Mouse (Mus musculus) ES-Bruce4 (cell line): ENCODE measurements around the gene Mcm9. TPM values are rescaled to one million over a fixed set of nuclear protein-coding genes. Genes with fewer than 3 reads are reported as not detected.
"Not testable (repeated sequence)": the region's sequence is repeated elsewhere in the genome, so short reads cannot be mapped to it uniquely, and the experiment has no call there.

ENCODE experiments used
- H3K27ac ChIP-seq: 2 replicates; pipeline ENCODE4 v1.5.1; 2012; ENCODE audit warnings: low read length, inconsistent platforms; ENCODE audit not compliant: insufficient read depth
- H3K27me3 ChIP-seq: 2 replicates; pipeline ENCODE4 v1.6.1; 2012; ENCODE audit warnings: mild to moderate bottlenecking, low read length, inconsistent platforms; ENCODE audit not compliant: control insufficient read depth, poor library complexity, insufficient read depth, severe bottlenecking
- H3K36me3 ChIP-seq: 2 replicates; pipeline ENCODE4 v1.6.1; 2012; ENCODE audit warnings: inconsistent platforms, mild to moderate bottlenecking, low read length, moderate library complexity; ENCODE audit not compliant: control insufficient read depth, poor library complexity, insufficient read depth, severe bottlenecking
- H3K4me1 ChIP-seq: one replicate; pipeline ENCODE4 v1.8.1; 2011; ENCODE audit warnings: low read length; ENCODE audit not compliant: control insufficient read depth, insufficient read depth
- H3K4me3 ChIP-seq: 2 replicates; pipeline ENCODE4 v1.5.1; 2011; ENCODE audit warnings: low read depth, mild to moderate bottlenecking, low read length
- H3K9ac ChIP-seq: 2 replicates; pipeline ENCODE4 v1.6.1; 2012; ENCODE audit warnings: low read depth, mild to moderate bottlenecking, inconsistent platforms; ENCODE audit not compliant: poor library complexity, severe bottlenecking
- H3K9me3 ChIP-seq: replicated peaks from 2 replicates; pipeline ENCODE4 v1.6.1; 2012; ENCODE audit warnings: mild to moderate bottlenecking, low read length, inconsistent platforms; ENCODE audit not compliant: control insufficient read depth, poor library complexity, insufficient read depth, severe bottlenecking
- CTCF ChIP-seq: IDR thresholded peaks from one replicate; pipeline ENCODE4 v1.8.1; 2011; ENCODE audit warnings: low read depth, low read length
- EP300 ChIP-seq: IDR thresholded peaks from 2 replicates; pipeline ENCODE4 v1.6.1; 2011; ENCODE audit warnings: low read depth, low read length; ENCODE audit not compliant: insufficient read depth
- POLR2A ChIP-seq: IDR thresholded peaks from one replicate; pipeline ENCODE4 v1.8.1; 2011; ENCODE audit warnings: low read length; ENCODE audit not compliant: insufficient read depth
- polyA plus RNA-seq: library from polyadenylated mRNA; stranded (reverse); fragments of >200 nt; gene quantifications from 2 replicates; pipeline ENCODE4 v1.2.4, GENCODE M21; 2011; ENCODE audit warnings: low read depth; ENCODE audit not compliant: missing spikeins, insufficient read depth, insufficient read length

The Mcm9 gene
- polyA plus RNA-seq, 1 experiment = 13.9 TPM

DNA sequence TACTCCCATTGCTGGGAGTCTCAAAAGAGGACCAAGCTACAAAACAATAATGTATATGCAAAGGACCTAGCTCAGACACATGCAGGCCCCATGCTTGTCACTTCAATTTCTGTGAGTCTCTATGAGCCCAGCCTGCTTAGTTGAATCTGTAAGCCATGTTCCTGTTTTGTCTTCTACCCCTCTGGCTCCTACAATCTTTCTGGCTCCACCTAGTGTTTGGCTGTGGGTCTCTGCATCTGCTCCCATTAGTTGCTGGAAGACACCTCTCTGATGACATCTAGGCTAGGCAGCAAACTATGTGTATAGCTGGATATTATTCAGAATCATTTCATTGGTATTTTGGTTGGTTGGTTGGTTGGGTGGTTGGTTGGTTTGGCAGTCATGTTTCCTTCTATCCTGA lies 130.7 kb downstream of the Mcm9 start:
- TF ChIP-seq EP300 = no peak
- TF ChIP-seq CTCF = no peak
- no peak for TF ChIP-seq POLR2A
- H3K36me3 ChIP-seq = no peaks in the 10 kb centered on the region
- no peak overlapping the region for H3K9ac ChIP-seq
- no peak overlapping the region for H3K4me3 ChIP-seq
- no peaks in the 10 kb centered on the region for H3K27me3 ChIP-seq
- peaks cover 30% of the 10 kb centered on the region for H3K9me3 ChIP-seq
- no peak overlapping the region for H3K27ac ChIP-seq
- peaks cover 2% of the 10 kb centered on the region for H3K4me1 ChIP-seq

DNA sequence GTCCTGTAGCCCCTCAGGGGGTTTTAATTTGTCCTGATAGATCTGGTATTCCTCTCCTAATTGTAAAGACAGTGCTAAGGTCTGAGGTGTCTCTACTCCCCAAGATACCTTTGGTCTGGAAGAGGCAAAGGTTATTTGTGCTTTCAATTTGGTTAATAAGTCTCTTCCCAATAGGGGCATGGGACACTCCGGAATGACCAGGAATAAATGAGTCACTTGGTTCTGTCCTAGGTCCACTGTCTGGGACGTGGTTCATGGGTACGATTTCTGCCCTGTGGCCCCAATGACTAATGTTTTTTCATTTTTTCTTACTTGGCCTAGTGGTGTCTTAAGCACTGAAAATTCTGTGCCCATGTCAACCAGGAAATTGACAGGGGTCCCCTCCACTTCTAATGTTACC lies 134.9 kb downstream of the Mcm9 start:
- H3K4me3 ChIP-seq = not testable (repeated sequence)

GRCm38 (mm10) chr10:53493954-53494353 lies 136.3 kb downstream of the Mcm9 start:
- no peak overlapping the region for H3K27ac ChIP-seq
- H3K9ac ChIP-seq = no peak overlapping the region
- TF ChIP-seq EP300 (no peak), POLR2A (no peak), CTCF (no peak)
- peaks cover 41% of the 10 kb centered on the region for H3K9me3 ChIP-seq
- no peak overlapping the region for H3K4me3 ChIP-seq
- no peaks in the 10 kb centered on the region for H3K36me3 ChIP-seq
- H3K4me1 ChIP-seq = no peaks in the 10 kb centered on the region
- H3K27me3 ChIP-seq = no peaks in the 10 kb centered on the region

More for the DNA sequence above, 134.9 kb downstream of the Mcm9 start:
- H3K9ac ChIP-seq, H3K4me1 ChIP-seq, H3K27me3 ChIP-seq, H3K36me3 ChIP-seq, H3K27ac ChIP-seq: not testable (repeated sequence)
- H3K9me3 ChIP-seq = peaks cover 34% of the 10 kb centered on the region

Other genes starting within 250 kb of the Mcm9 start
- gene Asf1a, start 33.7 kb downstream of the Mcm9 start, polyA plus RNA-seq = 50.4 and 59.0 TPM in 2 replicates
- 6.2 and 9.0 TPM in 2 replicates for gene Fam184a, start 120.7 kb upstream of the Mcm9 start, polyA plus RNA-seq